Mouse (Mus musculus): ENCODE measurements at regions not wholly inside any gene's neighbourhood (a gene's known extent, or its start where the extent isn't known, plus 50 kb on each side); places are given as distances from the start of the nearest gene placed in this dataset.
"Not testable (repeated sequence)": the region's sequence is repeated elsewhere in the genome, so short reads cannot be mapped to it uniquely, and the experiment has no call there.

- ATAC-seq (replicated peaks; ENCODE audit: low read depth, poor library complexity, severe bottlenecking) = no peak
Observed at GRCm38 (mm10) chr3:36387431-36387830, 88.3 kb downstream of the Anxa5 start.

DNA sequence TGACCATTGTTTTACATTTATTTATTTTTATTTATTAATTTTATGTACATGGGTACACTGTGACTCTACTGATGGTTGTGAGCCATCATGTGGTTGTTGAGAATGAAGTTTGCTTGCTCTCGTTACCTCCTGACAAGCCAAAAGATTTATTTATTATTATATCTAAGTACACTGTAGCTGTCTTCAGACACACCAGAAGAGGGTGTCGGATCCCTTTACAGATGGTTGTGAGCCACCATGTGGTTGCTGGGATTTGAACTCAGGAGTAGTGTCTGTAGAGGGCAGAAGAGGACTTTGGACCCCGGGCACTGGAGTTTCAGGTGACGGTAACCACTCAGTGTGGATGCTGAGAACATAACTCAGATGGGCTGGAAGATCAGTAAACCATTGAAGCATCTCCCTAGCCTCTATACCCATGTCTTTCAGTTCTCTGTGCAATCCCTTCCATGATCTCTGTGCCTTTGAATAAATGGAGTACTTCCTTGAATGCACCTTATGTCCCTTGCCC lies 92.2 kb downstream of the Anxa5 start:
- ATAC-seq (replicated peaks; ENCODE audit: low read depth, poor library complexity, severe bottlenecking) = no peak

DNA sequence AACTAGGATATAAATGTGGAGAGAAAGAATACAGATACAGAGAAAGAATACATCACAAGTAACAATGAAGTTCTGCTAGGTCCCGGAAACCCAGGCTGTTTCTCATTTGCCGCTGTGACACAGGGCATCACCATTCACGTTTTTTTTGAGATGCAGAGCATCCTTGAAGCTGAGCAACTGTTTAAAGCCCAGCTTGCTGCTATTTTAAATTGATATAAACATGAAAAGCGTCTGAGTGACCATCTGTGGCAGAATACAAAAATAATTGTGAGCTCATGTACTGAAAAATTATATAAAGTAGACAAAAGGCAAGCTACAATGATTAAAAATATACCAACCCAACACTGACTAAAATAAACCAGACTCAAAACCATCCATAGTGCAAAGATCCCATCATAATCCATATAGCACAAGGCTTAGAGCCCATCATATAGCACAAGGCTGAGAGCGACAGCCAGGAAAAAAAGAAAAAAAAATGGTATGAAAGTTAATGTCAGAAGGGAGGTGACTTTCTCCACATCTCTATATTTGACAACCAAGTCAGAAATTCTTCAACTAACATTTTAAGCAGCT lies 94.0 kb downstream of the Anxa5 start:
- ATAC-seq (replicated peaks; ENCODE audit: low read depth, poor library complexity, severe bottlenecking) = no peak

DNA sequence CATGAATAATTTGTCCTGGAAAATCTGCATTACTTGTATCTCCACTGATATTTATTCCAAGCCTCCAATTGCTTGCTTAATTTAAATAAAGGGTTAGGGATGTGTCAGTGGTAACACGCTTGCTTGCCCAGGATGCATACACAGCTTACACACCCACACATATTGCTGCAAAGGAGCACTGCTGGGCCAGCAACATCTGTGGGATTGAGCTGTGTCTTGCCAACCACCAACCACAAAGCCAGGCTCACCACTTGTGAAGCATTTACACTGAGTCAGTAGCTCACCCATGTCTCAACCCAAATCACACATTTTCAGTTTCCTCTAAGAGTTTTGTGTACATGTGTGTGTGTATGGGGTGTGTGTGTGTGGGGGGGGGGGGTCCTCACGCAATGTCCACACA lies 100.0 kb downstream of the Anxa5 start:
- ATAC-seq (replicated peaks; ENCODE audit: low read depth, poor library complexity, severe bottlenecking) = no peak

- ATAC-seq (replicated peaks; ENCODE audit: low read depth, poor library complexity, severe bottlenecking) = no peak
Observed at GRCm38 (mm10) chr3:36374939-36375338, 100.8 kb downstream of the Anxa5 start.

DNA sequence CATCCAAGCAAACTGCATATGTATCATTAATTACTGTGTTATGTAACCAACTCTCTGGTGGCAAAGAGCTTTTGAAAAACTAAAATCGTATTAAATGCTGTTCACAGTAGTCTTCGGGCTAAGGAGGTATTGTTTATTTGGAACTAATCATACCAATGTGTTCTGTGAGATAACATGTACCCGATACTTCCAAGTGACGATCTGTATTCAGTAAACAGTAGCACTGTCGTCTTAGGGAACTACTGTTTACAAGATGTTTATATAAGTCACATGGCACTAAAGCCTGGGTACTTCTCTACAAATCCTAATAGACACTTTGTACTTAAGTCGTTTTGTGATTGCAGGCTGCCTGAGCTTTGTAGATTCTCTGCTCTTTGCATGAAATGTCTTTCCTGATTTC lies 114.8 kb downstream of the Anxa5 start:
- no peak for ATAC-seq (replicated peaks; ENCODE audit: low read depth, poor library complexity, severe bottlenecking)

DNA sequence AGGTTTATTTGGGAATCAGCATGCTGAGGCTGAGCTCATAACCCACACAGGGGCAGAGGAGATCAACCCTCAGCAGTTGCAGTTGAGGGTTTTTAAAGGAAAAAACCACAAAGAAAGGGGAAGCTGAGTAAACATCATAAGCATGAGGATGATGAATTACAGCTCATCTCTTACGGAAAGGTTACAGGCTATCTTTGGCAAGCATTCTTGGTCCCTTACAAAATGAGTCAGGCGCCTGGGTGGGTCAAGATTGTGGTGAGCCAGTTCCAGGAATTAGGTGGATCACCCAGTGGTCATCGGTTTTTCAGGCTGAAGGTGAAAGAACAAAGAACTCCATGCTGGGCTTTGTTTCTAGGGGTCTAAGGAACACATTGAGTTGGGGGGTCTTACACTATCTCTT lies 121.5 kb downstream of the Anxa5 start:
- not testable (repeated sequence) for ATAC-seq (replicated peaks; ENCODE audit: low read depth, poor library complexity, severe bottlenecking)

GRCm38 (mm10) chr3:36352032-36352742 lies 123.5 kb downstream of the Anxa5 start:
- ATAC-seq (replicated peaks; ENCODE audit: low read depth, poor library complexity, severe bottlenecking) = no peak

DNA sequence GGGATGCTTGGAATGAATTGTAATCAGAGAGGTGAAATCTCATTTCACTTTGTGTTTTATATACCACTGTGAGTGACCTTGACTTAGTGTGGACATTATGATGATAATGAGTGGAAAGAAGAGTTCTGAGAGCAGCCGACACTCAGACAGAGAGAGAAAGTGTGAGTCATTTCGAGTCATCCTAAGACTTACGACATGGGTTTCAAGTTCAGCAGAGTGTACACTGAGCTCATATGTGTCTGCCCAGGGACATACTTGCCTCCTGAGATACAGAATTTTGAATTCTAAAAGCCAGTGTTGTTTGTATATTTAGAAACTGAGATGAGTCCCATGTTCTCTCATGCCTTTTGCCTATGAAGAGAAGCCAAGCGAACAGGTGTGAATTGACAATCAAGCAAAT lies 126.6 kb downstream of the Anxa5 start:
- ATAC-seq (replicated peaks; ENCODE audit: low read depth, poor library complexity, severe bottlenecking) = no peak

DNA sequence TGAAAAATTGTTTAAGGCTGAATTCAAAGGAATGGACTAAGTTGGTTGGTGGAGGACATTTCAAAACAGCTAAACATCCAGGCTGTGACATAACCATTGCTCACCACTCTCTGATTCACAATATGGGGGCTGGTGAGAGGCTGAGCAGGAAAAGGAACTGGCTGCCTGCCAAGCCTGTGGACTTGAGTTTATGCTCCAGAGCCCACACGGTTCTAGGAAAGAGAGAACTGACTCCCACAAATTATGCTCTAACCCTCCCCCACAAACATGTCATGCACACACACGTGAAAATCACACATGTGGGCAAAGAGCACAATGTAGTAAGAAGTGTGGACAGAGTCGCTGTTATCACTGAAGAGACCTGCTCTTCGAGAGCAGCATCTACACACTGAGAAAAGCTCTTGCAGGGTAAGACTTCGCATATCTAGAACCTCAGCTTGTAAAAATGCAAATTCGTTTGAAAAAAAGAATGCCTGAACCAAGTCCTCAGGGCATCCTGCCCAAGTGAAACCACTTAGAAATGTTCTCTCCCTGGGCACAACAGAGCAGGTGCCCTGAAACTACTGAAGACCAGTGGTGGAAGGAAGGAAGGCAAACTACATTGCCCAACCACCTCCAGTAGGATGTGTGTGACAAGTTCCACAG lies 118.9 kb upstream of the Qrfpr start:
- ATAC-seq (replicated peaks; ENCODE audit: low read depth, poor library complexity, severe bottlenecking) = no peak

- no peak for ATAC-seq (replicated peaks; ENCODE audit: low read depth, poor library complexity, severe bottlenecking)
Observed at GRCm38 (mm10) chr3:36339656-36340055, 117.5 kb upstream of the Qrfpr start.

DNA sequence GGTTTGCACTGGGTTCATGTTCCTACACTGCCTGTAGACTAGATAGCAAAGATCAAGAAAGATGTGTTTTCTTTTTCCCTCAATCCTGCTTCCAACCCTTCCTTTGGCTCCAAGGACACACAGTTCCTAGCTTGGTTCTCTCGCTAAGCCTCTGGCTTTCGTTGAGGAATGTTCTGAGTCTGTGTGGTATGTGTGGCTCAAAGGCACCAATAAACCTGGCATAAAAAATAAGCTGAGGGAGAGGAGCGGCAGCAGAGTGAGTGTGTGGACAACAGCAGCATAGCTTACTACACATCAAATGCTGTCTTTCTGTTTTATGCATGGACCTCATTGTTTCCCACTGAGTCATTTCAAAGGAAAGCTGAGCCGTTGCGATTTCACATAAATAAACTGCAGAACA lies 112.2 kb upstream of the Qrfpr start:
- no peak for ATAC-seq (replicated peaks; ENCODE audit: low read depth, poor library complexity, severe bottlenecking)

- no peak for ATAC-seq (replicated peaks; ENCODE audit: low read depth, poor library complexity, severe bottlenecking)
Observed at GRCm38 (mm10) chr3:36332016-36332415, 109.9 kb upstream of the Qrfpr start.

- ATAC-seq (replicated peaks; ENCODE audit: low read depth, poor library complexity, severe bottlenecking) = peak; percentile 72
Observed at GRCm38 (mm10) chr3:36330656-36331055, 108.5 kb upstream of the Qrfpr start.

DNA sequence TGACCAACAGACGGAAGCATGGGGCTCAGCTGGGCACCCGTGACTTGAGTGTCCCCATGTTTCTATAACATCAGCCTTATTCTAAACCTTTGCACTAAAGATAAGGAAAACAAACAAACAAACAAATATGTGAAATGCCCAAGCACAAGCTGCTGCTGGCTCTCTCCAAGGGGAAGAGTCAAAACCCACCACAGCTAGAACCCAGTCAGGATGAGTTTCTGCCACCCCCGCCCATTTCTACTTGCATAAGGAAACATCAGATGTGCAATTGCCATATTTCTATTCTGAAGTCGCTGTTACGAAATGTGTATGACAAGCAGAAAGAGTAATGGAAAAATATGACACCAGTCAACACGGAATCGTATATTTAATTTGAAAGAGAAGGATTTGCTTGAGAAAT lies 107.5 kb upstream of the Qrfpr start:
- no peak for ATAC-seq (replicated peaks; ENCODE audit: low read depth, poor library complexity, severe bottlenecking)

DNA sequence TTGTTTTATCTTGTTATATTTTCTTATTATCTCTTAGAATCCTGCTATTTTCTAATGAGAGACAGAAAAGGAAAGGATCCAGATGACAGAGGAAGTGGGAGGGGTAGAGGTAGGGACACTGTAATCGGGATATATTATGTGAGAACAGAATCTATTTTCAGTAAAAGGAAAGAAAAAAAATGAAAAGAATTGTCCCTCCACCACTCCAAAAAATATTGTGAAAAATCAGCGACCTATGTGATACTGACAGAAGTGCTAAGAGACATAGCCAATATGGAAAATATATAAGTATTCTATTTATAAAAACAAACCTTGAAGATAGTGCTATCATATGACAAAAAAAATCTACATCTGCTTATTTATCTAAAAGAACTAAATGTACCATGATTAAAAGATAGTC lies 106.8 kb upstream of the Qrfpr start:
- no peak for ATAC-seq (replicated peaks; ENCODE audit: low read depth, poor library complexity, severe bottlenecking)

- peak; percentile 62 for ATAC-seq (replicated peaks; ENCODE audit: low read depth, poor library complexity, severe bottlenecking)
Observed at GRCm38 (mm10) chr3:36318635-36319034, 96.5 kb upstream of the Qrfpr start.

- ATAC-seq (replicated peaks; ENCODE audit: low read depth, poor library complexity, severe bottlenecking) = no peak
Observed at GRCm38 (mm10) chr3:36311337-36311736, 89.2 kb upstream of the Qrfpr start.

GRCm38 (mm10) chr3:36310642-36311267 lies 88.6 kb upstream of the Qrfpr start:
- ATAC-seq (replicated peaks; ENCODE audit: low read depth, poor library complexity, severe bottlenecking) = no peak

DNA sequence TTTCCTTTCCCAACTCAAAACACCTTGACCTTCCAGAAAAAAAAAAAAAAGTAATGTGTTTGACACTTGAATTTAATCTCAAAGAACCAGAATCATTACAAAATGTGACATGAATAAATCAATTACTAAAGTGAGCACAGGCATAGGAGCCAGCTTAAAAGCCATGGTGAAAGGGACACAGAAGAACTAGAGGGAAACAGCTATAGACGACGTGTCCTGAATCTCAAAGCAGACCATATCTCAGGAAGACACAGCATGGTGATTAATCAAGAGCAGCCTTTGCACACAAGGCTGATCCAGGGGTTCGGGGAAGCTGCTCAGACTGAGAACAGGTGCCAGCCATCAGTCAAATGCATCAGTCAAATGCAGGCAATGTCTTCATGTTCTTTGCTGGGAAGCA lies 74.7 kb upstream of the Qrfpr start:
- ATAC-seq (replicated peaks; ENCODE audit: low read depth, poor library complexity, severe bottlenecking) = no peak

DNA sequence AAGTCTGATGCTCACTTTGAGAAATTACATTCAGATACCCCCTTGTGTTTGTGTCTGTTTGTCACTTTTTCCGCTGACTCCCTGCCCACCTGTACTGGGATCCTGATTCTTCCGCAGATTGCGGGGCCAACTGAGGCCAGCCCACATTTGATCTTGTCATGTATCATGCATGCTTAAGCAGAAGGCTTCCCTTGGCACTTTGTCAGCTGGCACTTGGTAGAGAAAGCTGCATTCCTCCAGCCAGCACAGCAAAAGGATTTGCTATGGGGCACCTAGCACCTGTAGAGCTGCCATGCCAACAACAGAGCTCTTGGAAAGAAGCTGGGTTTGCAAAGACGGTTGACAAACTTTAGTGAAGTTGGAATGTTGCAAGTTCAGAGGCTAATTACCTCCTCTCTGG lies 69.9 kb upstream of the Qrfpr start:
- no peak for ATAC-seq (replicated peaks; ENCODE audit: low read depth, poor library complexity, severe bottlenecking)

Measured in common myeloid progenitor, adult 5-6 weeks (primary cell).